Mouse (Mus musculus) lung, embryonic 16.5 days (tissue): Measurements from ENCODE around the gene Gm17657. TPM values are rescaled to one million over a fixed set of nuclear protein-coding genes. Genes with fewer than 3 reads are reported as not detected.
A peak's percentile ranks its signal among the peaks of the same experiment; 100 is the strongest.

Source experiments
- ATAC-seq: fragments of 200-750 bp; cut with Nextera tagmentation; 2 replicates; pipeline ENCODE4 v1.8.0; 2017; ENCODE audit warnings: low read depth, mild to moderate bottlenecking, moderate library complexity
- H3K27ac ChIP-seq: fragments of 300-500 bp; sonication (generic); 2 replicates; pipeline ENCODE4 v1.5.1; 2014; ENCODE audit warnings: mild to moderate bottlenecking, control low read depth, low read length
- H3K27me3 ChIP-seq: fragments of 300-500 bp; sonication (generic); 2 replicates; pipeline ENCODE4 v1.6.1; 2014; ENCODE audit warnings: low read depth, low read length, mixed read lengths; ENCODE audit not compliant: control insufficient read depth, insufficient read depth
- H3K36me3 ChIP-seq: fragments of 300-500 bp; sonication (generic); 2 replicates; pipeline ENCODE4 v1.6.1; 2014; ENCODE audit warnings: low read length; ENCODE audit not compliant: control insufficient read depth, insufficient read depth
- H3K4me1 ChIP-seq: fragments of 300-500 bp; sonication (generic); replicated peaks from 2 replicates; pipeline ENCODE4 v1.6.1; 2014; ENCODE audit warnings: low read length, mixed read lengths; ENCODE audit not compliant: control insufficient read depth, insufficient read depth
- H3K4me2 ChIP-seq: fragments of 300-500 bp; sonication (generic); 2 replicates; pipeline ENCODE4 v1.6.1; 2014; ENCODE audit warnings: low read depth, low read length, control low read depth
- H3K4me3 ChIP-seq: fragments of 300-500 bp; sonication (generic); 2 replicates; pipeline ENCODE4 v1.5.1; 2014; ENCODE audit warnings: mild to moderate bottlenecking, low read length, control low read depth
- H3K9ac ChIP-seq: fragments of 300-500 bp; sonication (generic); 2 replicates; pipeline ENCODE4 v1.6.1; 2014; ENCODE audit warnings: low read length, control low read depth
- H3K9me3 ChIP-seq: fragments of 300-500 bp; sonication (generic); 2 replicates; pipeline ENCODE4 v1.6.1; 2016; ENCODE audit warnings: low read length; ENCODE audit not compliant: control insufficient read depth
- WGBS: fragments of 180-500 bp; shearing (Covaris S2); extraction: QIAGEN DNeasy Blood & Tissue Kit; methylation state at CpG from one replicate; pipeline ENCODE4 v1.1.7; 2014; 5-methylcytosine and 5-hydroxymethylcytosine counted together
- polyA plus RNA-seq: library from polyadenylated mRNA; unstranded; fragments of >200 nt; fragmentation: Nextera tagmentation; extraction: Ambion mirVana; gene quantifications from 2 replicates; pipeline ENCODE4 v1.2.1, GENCODE M21; 2015

The Gm17657 gene
- polyA plus RNA-seq, 1 experiment from 2014 or later: not detected

GRCm38 (mm10) chr17:29584306-29584705 is 34.9 kb upstream of the Gm17657 start:
- Histone ChIP-seq H3K27ac (no peak overlapping the region), H3K4me3 (no peak overlapping the region), H3K9me3 (no peaks in the 10 kb centered on the region), H3K4me1 (peaks cover 6% of the 10 kb centered on the region), H3K27me3 (no peaks in the 10 kb centered on the region), H3K36me3 (peaks cover 4% of the 10 kb centered on the region), H3K4me2 (no peak overlapping the region), H3K9ac (no peak overlapping the region)
- no peak for ATAC-seq
- WGBS: 62% methylated on average over 5 of the region's 5 CpGs

GRCm38 (mm10) chr17:29583569-29583968 is 34.1 kb upstream of the Gm17657 start:
- Histone ChIP-seq H3K9ac (no peak overlapping the region), H3K4me2 (no peak overlapping the region), H3K9me3 (no peaks in the 10 kb centered on the region), H3K36me3 (peaks cover 7% of the 10 kb centered on the region), H3K4me1 (no peaks in the 10 kb centered on the region), H3K27me3 (no peaks in the 10 kb centered on the region), H3K27ac (no peak overlapping the region), H3K4me3 (no peak overlapping the region)
- ATAC-seq: no peak
- 73% methylated on average over 5 of the region's 5 CpGs for WGBS

DNA sequence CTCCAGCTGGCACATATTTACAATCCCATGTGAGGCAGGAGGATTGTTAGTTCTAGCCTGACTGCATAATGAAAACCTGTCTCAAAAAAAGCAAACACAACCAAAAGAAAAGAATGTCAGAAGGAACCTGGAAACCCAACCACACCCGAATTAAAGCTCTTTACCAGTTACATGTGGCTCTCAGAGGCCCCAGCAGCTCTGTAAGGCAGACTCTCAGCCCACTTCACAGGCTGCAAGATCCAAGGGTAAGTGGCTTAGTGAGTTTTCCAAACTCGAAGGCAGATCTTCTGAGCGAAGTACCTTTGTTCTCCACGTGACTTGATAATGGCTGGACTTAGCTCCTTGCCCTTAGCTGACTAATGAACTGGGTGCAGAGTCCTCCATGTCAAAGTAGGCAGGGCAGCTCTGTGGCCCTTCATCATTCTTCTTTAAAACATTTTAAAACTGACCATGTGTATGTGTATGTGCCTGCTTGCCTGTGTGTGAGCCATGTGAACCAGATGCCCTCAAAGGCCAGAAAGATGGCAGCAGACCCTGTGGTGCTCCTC is 30.2 kb upstream of the Gm17657 start:
- ATAC-seq: peak; percentile 80
- Histone ChIP-seq H3K4me2 (no peak overlapping the region), H3K9ac (no peak overlapping the region), H3K27me3 (no peaks in the 10 kb centered on the region), H3K4me1 (no peaks in the 10 kb centered on the region), H3K9me3 (no peaks in the 10 kb centered on the region), H3K4me3 (no peak overlapping the region), H3K27ac (peak overlapping the region; percentile 74), H3K36me3 (peaks cover 19% of the 10 kb centered on the region)
- 59% methylated on average over 4 of the region's 4 CpGs for WGBS

GRCm38 (mm10) chr17:29569831-29570230 is 20.4 kb upstream of the Gm17657 start:
- WGBS: 81% methylated on average over 6 of the region's 6 CpGs
- Histone ChIP-seq H3K36me3 (peaks cover 20% of the 10 kb centered on the region), H3K4me2 (no peak overlapping the region), H3K27me3 (no peaks in the 10 kb centered on the region), H3K9ac (no peak overlapping the region), H3K4me3 (no peak overlapping the region), H3K27ac (no peak overlapping the region), H3K9me3 (no peaks in the 10 kb centered on the region), H3K4me1 (no peaks in the 10 kb centered on the region)
- ATAC-seq: no peak

DNA sequence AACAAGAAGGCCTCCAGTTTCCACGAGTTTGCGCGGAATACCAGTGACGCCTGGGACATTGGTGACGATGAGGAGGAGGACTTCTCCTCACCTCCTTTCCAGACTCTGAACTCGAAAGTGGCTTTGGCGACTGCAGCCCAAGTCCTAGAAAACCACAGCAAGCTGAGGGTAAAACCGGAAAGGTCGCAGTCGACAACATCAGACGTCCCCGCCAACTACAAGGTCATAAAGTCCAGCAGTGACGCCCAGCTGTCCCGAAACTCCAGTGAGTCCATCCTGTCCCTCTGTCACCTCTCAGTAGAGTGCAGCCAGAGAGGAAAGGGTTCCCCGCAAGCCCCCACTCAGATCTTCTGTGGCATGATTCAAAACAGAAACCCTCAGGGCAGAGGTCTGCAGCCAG is 19.0 kb upstream of the Gm17657 start:
- no peaks in the 10 kb centered on the region for H3K27me3 ChIP-seq
- no peak overlapping the region for H3K9ac ChIP-seq
- H3K4me1 ChIP-seq: no peaks in the 10 kb centered on the region
- H3K4me2 ChIP-seq: no peak overlapping the region
- no peaks in the 10 kb centered on the region for H3K9me3 ChIP-seq
- WGBS: 80% methylated on average over 15 of the region's 15 CpGs
- no peak overlapping the region for H3K27ac ChIP-seq
- H3K4me3 ChIP-seq: no peak overlapping the region
- H3K36me3 ChIP-seq: peaks cover 14% of the 10 kb centered on the region
- no peak for ATAC-seq

DNA sequence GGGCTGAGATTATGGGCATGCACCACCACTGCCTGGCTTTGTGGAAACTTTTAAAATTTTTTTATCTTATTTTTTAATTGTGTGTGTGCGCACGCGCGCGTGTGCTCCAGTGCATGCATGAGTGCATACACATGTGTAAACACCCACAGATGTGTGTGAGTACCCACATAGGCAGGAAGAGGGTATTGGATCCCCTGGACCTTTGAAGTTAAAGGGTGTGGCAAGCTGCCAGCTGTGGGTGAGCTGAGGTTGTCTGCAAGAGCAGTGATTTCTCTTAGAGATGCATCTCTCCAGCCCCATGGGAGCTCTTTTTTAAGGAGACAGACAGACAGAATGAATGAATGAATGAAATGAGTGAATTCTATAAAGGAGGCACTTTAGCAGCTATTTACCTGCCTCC is 16.1 kb upstream of the Gm17657 start:
- H3K27me3 ChIP-seq: no peaks in the 10 kb centered on the region
- ATAC-seq: no peak
- H3K36me3 ChIP-seq: peaks cover 3% of the 10 kb centered on the region; the same call in 1 of the 2 replicates

GRCm38 (mm10) chr17:29558476-29558875 is 9.0 kb upstream of the Gm17657 start:
- Histone ChIP-seq H3K27ac (no peak overlapping the region), H3K4me1 (no peaks in the 10 kb centered on the region), H3K4me2 (no peak overlapping the region), H3K9ac (no peak overlapping the region), H3K9me3 (no peaks in the 10 kb centered on the region), H3K4me3 (no peak overlapping the region), H3K27me3 (no peaks in the 10 kb centered on the region), H3K36me3 (no peaks in the 10 kb centered on the region; the same call in 1 of the 2 replicates)
- ATAC-seq: no peak
- WGBS: 63% methylated on average over 5 of the region's 5 CpGs

More for the DNA sequence above, 16.1 kb upstream of the Gm17657 start:
- no peaks in the 10 kb centered on the region for H3K4me1 ChIP-seq
- WGBS: 92% methylated on average over 5 of the region's 5 CpGs
- no peak overlapping the region for H3K4me2 ChIP-seq
- H3K4me3 ChIP-seq: no peak overlapping the region
- H3K27ac ChIP-seq: no peak overlapping the region
- H3K9ac ChIP-seq: no peak overlapping the region
- H3K9me3 ChIP-seq: no peaks in the 10 kb centered on the region

DNA sequence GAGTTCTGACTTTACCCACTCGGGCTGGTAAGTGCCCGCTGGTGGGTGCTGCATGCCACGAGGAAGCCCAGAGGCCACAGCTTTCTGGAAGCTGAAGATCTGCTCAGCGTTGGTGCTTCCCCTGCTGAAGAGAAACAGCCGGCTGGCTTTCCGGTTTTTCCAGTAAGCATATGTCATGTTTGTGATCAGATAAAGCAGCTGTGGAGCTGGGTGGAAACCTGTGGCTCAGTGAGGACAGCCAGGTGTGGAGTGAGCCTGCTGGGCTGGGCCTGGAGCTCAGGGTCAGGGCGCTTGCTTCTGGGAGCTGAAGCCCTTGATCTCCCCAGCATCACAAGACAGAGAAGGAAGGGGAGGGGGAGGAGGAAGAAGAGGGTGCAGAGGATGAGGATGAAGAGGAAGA is 7.5 kb upstream of the Gm17657 start:
- Histone ChIP-seq H3K36me3 (no peaks in the 10 kb centered on the region; the same call in 1 of the 2 replicates), H3K4me2 (no peak overlapping the region), H3K4me3 (no peak overlapping the region), H3K27me3 (no peaks in the 10 kb centered on the region), H3K4me1 (0 out of 2 replicates have a peak, but pooled peaks cover 3% of the 10 kb centered on the region), H3K27ac (no peak overlapping the region), H3K9me3 (no peaks in the 10 kb centered on the region), H3K9ac (no peak overlapping the region)
- 53% methylated on average over 7 of the region's 7 CpGs for WGBS
- ATAC-seq: 0 out of 2 replicates have a peak, but pooled peaks have one; percentile 17

DNA sequence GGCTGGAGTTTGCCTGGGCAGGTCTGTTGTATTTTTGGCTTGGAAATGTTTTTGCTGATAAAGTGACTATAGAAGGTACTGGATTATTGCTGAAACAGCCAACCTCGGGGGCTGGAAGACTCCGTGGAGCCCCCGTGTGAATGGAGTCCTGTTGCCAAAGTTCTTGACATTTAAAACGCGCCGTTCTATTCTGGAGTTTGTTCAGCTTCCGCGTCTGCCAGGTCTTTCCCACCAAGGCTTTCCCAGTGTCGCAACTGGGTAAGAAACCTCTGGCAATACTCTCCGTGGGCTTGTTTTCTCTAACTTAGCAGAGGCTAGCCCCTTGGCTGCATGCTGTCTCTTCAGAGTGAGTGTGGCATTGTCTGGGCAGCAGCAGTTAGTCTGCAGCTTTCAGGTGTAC is 7.0 kb upstream of the Gm17657 start:
- Histone ChIP-seq H3K4me3 (no peak overlapping the region), H3K4me2 (no peak overlapping the region), H3K27ac (no peak overlapping the region), H3K36me3 (no peaks in the 10 kb centered on the region; the same call in 1 of the 2 replicates), H3K4me1 (peaks cover 6% of the 10 kb centered on the region; the same call in 1 of the 2 replicates), H3K9ac (no peak overlapping the region), H3K27me3 (no peaks in the 10 kb centered on the region), H3K9me3 (no peaks in the 10 kb centered on the region)
- 69% methylated on average over 10 of the region's 10 CpGs for WGBS
- ATAC-seq: no peak

DNA sequence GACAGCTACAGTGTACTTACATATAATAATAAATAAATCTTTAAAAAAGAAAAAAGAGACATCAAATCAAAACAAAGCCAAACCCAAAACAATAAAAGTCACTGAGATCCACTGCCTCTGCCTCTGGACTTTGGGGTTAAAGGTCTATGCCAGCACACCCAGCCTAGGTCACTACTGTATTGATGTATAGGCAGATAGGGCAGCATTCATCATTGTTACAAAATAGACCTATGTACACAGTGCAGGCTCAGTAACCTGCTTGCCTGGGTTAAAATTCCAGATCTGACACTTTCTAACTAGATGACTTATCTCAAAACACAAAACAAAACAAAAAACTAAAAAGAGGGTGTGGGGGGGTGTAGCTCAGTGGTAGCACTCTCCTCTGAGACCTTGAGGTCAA is 4.7 kb upstream of the Gm17657 start:
- no peaks in the 10 kb centered on the region for H3K27me3 ChIP-seq
- no peaks in the 10 kb centered on the region; the same call in 1 of the 2 replicates for H3K36me3 ChIP-seq
- no peak overlapping the region for H3K4me3 ChIP-seq
- no peak for ATAC-seq
- H3K9ac ChIP-seq: no peak overlapping the region
- peaks cover 20% of the 10 kb centered on the region for H3K4me1 ChIP-seq
- H3K9me3 ChIP-seq: no peaks in the 10 kb centered on the region
- H3K4me2 ChIP-seq: no peak overlapping the region
- H3K27ac ChIP-seq: no peak overlapping the region
